Mouse (Mus musculus): ENCODE data around the gene Elmo1. TPM values are rescaled to one million over a fixed set of nuclear protein-coding genes. Genes with fewer than 3 reads are reported as not detected.

Gene Elmo1
- total and polyA plus RNA-seq, 3 experiments: 0.16 to 5.3 TPM; not detected in 1

DNA sequence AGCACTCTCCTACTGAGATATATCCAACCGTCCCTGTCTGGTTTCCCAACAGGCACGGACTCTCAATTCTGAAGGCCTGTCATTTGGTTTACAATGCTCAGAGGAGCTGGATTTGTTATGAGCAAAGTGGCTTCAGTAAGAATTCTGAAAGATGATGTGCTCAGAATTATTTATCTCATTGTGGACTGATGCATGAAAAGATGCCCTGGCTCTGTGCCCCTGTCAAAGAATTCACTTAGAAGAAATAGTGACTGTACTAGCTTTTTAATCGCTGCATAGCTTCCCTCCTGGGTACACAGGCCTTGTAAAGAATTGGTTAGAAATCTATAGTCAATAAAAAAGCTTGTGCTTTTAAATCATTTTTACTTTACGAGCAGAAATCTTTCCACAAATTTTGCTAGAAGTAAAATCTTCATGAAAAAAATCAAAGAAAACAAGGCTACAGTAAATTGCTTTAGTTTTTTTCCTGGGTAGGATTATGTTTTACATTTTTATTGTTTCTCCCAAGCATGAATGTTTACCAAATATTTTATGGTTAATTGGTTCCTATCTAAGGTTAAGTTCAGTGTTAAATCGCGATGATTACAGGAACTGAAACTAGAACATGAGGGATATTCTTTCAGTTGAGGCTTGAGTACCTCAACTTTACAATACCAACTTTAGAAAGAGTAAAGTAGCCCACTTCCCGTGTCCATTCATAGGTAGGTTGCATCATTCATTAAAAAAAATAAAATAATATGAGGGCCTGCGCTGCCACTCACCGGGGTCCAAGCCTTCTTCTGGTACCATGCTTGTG is 320.1 kb downstream of the Elmo1 start:
- Histone ChIP-seq H3K27me3 (ENCODE audit: insufficient read depth, low read length) (no peaks in the 10 kb centered on the region), H3K9me3 (replicated peaks) (no peaks in the 10 kb centered on the region), H3K4me1 (ENCODE audit: insufficient read depth, low read depth, low read length) (no peaks in the 10 kb centered on the region), H3K36me3 (replicated peaks) (no peaks in the 10 kb centered on the region), H3K4me3 (ENCODE audit: low read depth, low read length) (no peak overlapping the region)
- DNase-seq (ENCODE audit: low spot score) (no peak), ATAC-seq (ENCODE audit: extremely low read depth, insufficient number of reproducible peaks, low FRiP score, poor library complexity, severe bottlenecking) (no peak)
- no peak for TF ChIP-seq GATA2 (IDR thresholded peaks at IDR 0.05; ENCODE audit: borderline replicate concordance, low read depth, low read length)
- TF ChIP-seq POLR2AphosphoS5 (IDR thresholded peaks at IDR 0.05; ENCODE audit: insufficient replicate concordance, low read depth, low read length): no peak
- no peak for TF ChIP-seq TAL1 (conservative IDR thresholded peaks at IDR 0.05; ENCODE audit: low read depth, low read length)
- no peak for TF ChIP-seq GATA1 (IDR thresholded peaks at IDR 0.05; ENCODE audit: borderline replicate concordance, low read length)
- TF ChIP-seq CTCF (IDR thresholded peaks at IDR 0.05; ENCODE audit: low read depth, low read length): no peak

DNA sequence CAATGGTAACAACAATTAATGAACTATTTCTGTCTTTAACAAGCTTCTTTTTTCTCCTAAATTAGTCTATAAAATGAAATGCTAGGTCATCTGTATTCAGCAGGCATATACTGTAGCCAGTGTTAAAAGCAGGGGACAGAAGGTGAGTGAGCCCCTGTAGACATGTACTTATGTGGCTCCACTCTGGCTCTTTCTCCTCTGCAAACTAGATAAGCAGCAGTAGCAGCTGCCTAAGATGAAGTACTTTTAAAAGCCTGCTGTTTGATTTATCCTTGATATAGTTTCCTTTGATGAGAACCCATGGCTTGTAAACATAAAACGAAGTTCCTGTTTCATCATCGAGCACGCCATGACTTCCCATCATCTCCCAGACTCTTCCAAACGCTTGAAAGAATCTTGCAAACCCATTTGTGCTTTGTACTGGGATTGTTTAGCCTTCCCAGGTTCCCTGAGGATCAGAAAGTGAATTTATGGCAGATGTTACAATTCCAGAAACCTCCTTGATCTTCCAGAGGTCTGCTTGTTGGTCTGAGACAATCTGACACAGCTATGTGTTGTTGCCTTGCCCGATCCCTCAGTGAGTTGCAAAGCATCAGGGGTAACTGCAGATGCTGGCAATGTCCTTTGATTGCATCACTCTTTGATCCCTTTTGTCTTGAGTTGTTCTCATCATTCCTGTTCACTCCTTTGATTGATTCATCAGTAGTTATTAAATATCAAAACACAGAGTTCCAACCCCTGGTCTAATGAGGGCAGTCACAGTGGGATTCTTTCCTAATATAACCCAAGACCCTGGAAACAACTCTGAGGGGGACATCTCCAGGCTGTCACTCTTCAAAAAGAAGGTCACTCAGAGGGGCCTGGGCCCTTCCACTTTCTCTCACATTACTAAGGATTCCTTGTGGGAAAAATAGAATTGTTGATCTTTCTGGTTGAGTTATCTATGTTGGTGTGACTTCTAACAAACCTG is 326.6 kb downstream of the Elmo1 start:
- Histone ChIP-seq H3K4me1 (ENCODE audit: insufficient read depth, low read depth, low read length) (no peaks in the 10 kb centered on the region), H3K9me3 (replicated peaks) (no peaks in the 10 kb centered on the region), H3K4me3 (ENCODE audit: low read depth, low read length) (no peak overlapping the region), H3K36me3 (replicated peaks) (no peaks in the 10 kb centered on the region), H3K27me3 (ENCODE audit: insufficient read depth, low read length) (no peaks in the 10 kb centered on the region)
- ATAC-seq (ENCODE audit: extremely low read depth, insufficient number of reproducible peaks, low FRiP score, poor library complexity, severe bottlenecking): no peak
- no peak for TF ChIP-seq CTCF (IDR thresholded peaks at IDR 0.05; ENCODE audit: low read depth, low read length)
- no peak for TF ChIP-seq POLR2AphosphoS5 (IDR thresholded peaks at IDR 0.05; ENCODE audit: insufficient replicate concordance, low read depth, low read length)
- no peak for TF ChIP-seq TAL1 (conservative IDR thresholded peaks at IDR 0.05; ENCODE audit: low read depth, low read length)
- TF ChIP-seq GATA1 (IDR thresholded peaks at IDR 0.05; ENCODE audit: borderline replicate concordance, low read length): no peak
- TF ChIP-seq GATA2 (IDR thresholded peaks at IDR 0.05; ENCODE audit: borderline replicate concordance, low read depth, low read length): no peak
- DNase-seq (ENCODE audit: low spot score): no peak

DNA sequence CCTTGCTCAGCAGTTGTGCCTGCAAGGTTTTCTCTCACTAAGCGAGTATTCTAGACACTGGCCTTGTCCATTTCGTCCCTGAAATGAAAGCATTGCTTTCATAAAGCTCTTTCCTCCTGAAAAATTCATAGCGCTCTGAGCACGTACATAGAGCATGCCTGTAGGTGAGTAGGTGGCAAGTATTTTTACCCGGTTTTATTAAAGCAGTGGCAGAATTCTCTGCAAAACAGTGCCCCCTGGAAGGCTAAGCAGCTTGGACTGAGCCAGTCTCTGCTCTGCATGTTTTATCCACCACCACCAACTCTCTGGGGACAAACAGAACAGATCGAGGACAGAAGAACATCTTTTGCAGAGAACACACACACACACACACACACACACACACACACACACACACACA is 340.6 kb downstream of the Elmo1 start:
- TF ChIP-seq POLR2AphosphoS5 (IDR thresholded peaks at IDR 0.05; ENCODE audit: insufficient replicate concordance, low read depth, low read length): no peak
- no peak for TF ChIP-seq CTCF (IDR thresholded peaks at IDR 0.05; ENCODE audit: low read depth, low read length)
- no peak for TF ChIP-seq TAL1 (conservative IDR thresholded peaks at IDR 0.05; ENCODE audit: low read depth, low read length)
- no peak for TF ChIP-seq GATA2 (IDR thresholded peaks at IDR 0.05; ENCODE audit: borderline replicate concordance, low read depth, low read length)
- no peak for TF ChIP-seq GATA1 (IDR thresholded peaks at IDR 0.05; ENCODE audit: borderline replicate concordance, low read length)
- Histone ChIP-seq H3K36me3 (replicated peaks) (no peaks in the 10 kb centered on the region), H3K9me3 (replicated peaks) (no peaks in the 10 kb centered on the region), H3K4me3 (ENCODE audit: low read depth, low read length) (no peak overlapping the region), H3K27me3 (ENCODE audit: insufficient read depth, low read length) (no peaks in the 10 kb centered on the region), H3K4me1 (ENCODE audit: insufficient read depth, low read depth, low read length) (no peaks in the 10 kb centered on the region)
- DNase-seq (ENCODE audit: low spot score) (no peak), ATAC-seq (ENCODE audit: extremely low read depth, insufficient number of reproducible peaks, low FRiP score, poor library complexity, severe bottlenecking) (no peak)

- DNase-seq (ENCODE audit: low spot score) (no peak), ATAC-seq (ENCODE audit: extremely low read depth, insufficient number of reproducible peaks, low FRiP score, poor library complexity, severe bottlenecking) (no peak)
- Histone ChIP-seq H3K9me3 (replicated peaks) (no peaks in the 10 kb centered on the region), H3K36me3 (replicated peaks) (no peaks in the 10 kb centered on the region), H3K27me3 (ENCODE audit: insufficient read depth, low read length) (peaks cover 2% of the 10 kb centered on the region; the same call in 1 of the 2 replicates), H3K4me1 (ENCODE audit: insufficient read depth, low read depth, low read length) (no peaks in the 10 kb centered on the region), H3K4me3 (ENCODE audit: low read depth, low read length) (no peak overlapping the region)
- TF ChIP-seq GATA1 (IDR thresholded peaks at IDR 0.05; ENCODE audit: borderline replicate concordance, low read length) (no peak), TAL1 (conservative IDR thresholded peaks at IDR 0.05; ENCODE audit: low read depth, low read length) (no peak), CTCF (IDR thresholded peaks at IDR 0.05; ENCODE audit: low read depth, low read length) (no peak), POLR2AphosphoS5 (IDR thresholded peaks at IDR 0.05; ENCODE audit: insufficient replicate concordance, low read depth, low read length) (no peak), GATA2 (IDR thresholded peaks at IDR 0.05; ENCODE audit: borderline replicate concordance, low read depth, low read length) (no peak)
Observed at GRCm38 (mm10) chr13:20433221-20433858, 342.9 kb downstream of the Elmo1 start.

DNA sequence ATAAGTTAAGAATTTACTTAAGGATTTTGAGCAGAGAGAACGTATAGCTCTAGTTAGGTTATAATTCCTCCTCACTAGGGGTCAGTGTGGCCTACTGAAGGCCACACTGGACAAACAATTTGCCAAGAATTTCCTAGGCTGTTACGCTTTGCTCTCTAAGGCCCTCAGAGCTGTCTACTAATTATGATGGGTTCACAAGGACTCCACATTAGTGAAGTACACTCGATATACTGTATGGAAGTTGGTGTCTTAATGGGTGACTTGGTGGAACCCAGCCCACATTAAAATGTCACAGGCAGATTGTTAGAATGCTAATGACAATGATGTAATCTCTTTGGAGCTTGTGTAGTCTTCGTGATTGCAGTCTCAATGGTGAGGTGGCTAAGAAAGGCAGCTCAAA is 343.7 kb downstream of the Elmo1 start:
- ATAC-seq (ENCODE audit: extremely low read depth, insufficient number of reproducible peaks, low FRiP score, poor library complexity, severe bottlenecking) (no peak), DNase-seq (ENCODE audit: low spot score) (no peak)
- no peaks in the 10 kb centered on the region for H3K4me1 ChIP-seq (ENCODE audit: insufficient read depth, low read depth, low read length)
- H3K27me3 ChIP-seq (ENCODE audit: insufficient read depth, low read length): peaks cover 3% of the 10 kb centered on the region; the same call in 1 of the 2 replicates
- no peak for TF ChIP-seq GATA2 (IDR thresholded peaks at IDR 0.05; ENCODE audit: borderline replicate concordance, low read depth, low read length)
- no peak for TF ChIP-seq TAL1 (conservative IDR thresholded peaks at IDR 0.05; ENCODE audit: low read depth, low read length)
- no peak for TF ChIP-seq CTCF (IDR thresholded peaks at IDR 0.05; ENCODE audit: low read depth, low read length)
- TF ChIP-seq POLR2AphosphoS5 (IDR thresholded peaks at IDR 0.05; ENCODE audit: insufficient replicate concordance, low read depth, low read length): no peak
- no peak for TF ChIP-seq GATA1 (IDR thresholded peaks at IDR 0.05; ENCODE audit: borderline replicate concordance, low read length)
- no peak overlapping the region for H3K4me3 ChIP-seq (ENCODE audit: low read depth, low read length)
- H3K9me3 ChIP-seq (replicated peaks): no peaks in the 10 kb centered on the region
- H3K36me3 ChIP-seq (replicated peaks): no peaks in the 10 kb centered on the region
